Mouse (Mus musculus) limb, embryonic 14.5 days (tissue): ENCODE measurements around the gene Rab4b. TPM values are rescaled to one million over a fixed set of nuclear protein-coding genes. Genes with fewer than 3 reads are reported as not detected.

Experiments used
- ATAC-seq: fragments of 200-750 bp; cut with Nextera tagmentation; 2 replicates; pipeline ENCODE4 v1.8.0; 2017; ENCODE audit warnings: low read depth, moderate number of reproducible peaks, moderate TSS enrichment; ENCODE audit not compliant: low FRiP score
- DNase-seq: peaks from one replicate; pipeline ENCODE4 v3.0.0-alpha.2; 2015; ENCODE audit warnings: low spot score
- H3K27ac ChIP-seq: fragments of 300-500 bp; sonication (generic); replicated peaks from 2 replicates; pipeline ENCODE4 v1.5.1; 2014; ENCODE audit warnings: low read depth, mild to moderate bottlenecking, low read length, moderate library complexity, mixed read lengths
- H3K27me3 ChIP-seq: fragments of 300-500 bp; sonication (generic); 2 replicates; pipeline ENCODE4 v1.6.1; 2014; ENCODE audit warnings: low read length, mixed read lengths; ENCODE audit not compliant: control insufficient read depth, insufficient read depth
- H3K36me3 ChIP-seq: fragments of 300-500 bp; sonication (generic); 2 replicates; pipeline ENCODE4 v1.6.1; 2014; ENCODE audit warnings: mild to moderate bottlenecking, low read length, moderate library complexity, mixed read lengths; ENCODE audit not compliant: control insufficient read depth, insufficient read depth
- H3K4me1 ChIP-seq: fragments of 300-500 bp; sonication (generic); 2 replicates; pipeline ENCODE4 v1.6.1; 2014; ENCODE audit warnings: antibody characterized with exemption, low read length, mixed read lengths; ENCODE audit not compliant: control insufficient read depth, insufficient read depth
- H3K4me2 ChIP-seq: fragments of 300-500 bp; sonication (generic); replicated peaks from 2 replicates; pipeline ENCODE4 v1.6.1; 2014; ENCODE audit warnings: low read depth, mild to moderate bottlenecking, low read length, moderate library complexity; ENCODE audit not compliant: severe bottlenecking
- H3K4me3 ChIP-seq: fragments of 300-500 bp; sonication (generic); replicated peaks from 2 replicates; pipeline ENCODE4 v1.5.1; 2014; ENCODE audit warnings: low read length
- H3K9ac ChIP-seq: fragments of 300-500 bp; sonication (generic); 2 replicates; pipeline ENCODE4 v1.6.1; 2014; ENCODE audit warnings: mild to moderate bottlenecking, low read depth, low read length, moderate library complexity; ENCODE audit not compliant: severe bottlenecking
- H3K9me3 ChIP-seq: fragments of 300-500 bp; sonication (generic); 2 replicates; pipeline ENCODE4 v1.6.1; 2016; ENCODE audit warnings: low read length; ENCODE audit not compliant: control insufficient read depth
- POLR2A ChIP-seq: fragments of 200-500 bp; IDR thresholded peaks from 2 replicates; pipeline ENCODE4 v1.8.0; 2012; ENCODE audit warnings: inconsistent platforms, mild to moderate bottlenecking, moderate library complexity, borderline replicate concordance; ENCODE audit not compliant: insufficient read depth, insufficient read length; ENCODE audit errors: extremely low read depth
- WGBS: fragments of 180-500 bp; shearing (Covaris S2); extraction: QIAGEN DNeasy Blood & Tissue Kit; methylation state at CpG from one replicate; pipeline ENCODE4 v1.1.7; 2014; 5-methylcytosine and 5-hydroxymethylcytosine counted together
- polyA plus RNA-seq, 2 experiments: library from polyadenylated mRNA; depleted of rRNA in 1 of 2; stranded (reverse) in 1 of 2; unstranded in 1 of 2; fragments of >200 nt; fragmentation: Nextera tagmentation in 1 of 2; extraction: Ambion mirVana in 1 of 2; gene quantifications; 2 replicates each; pipeline versions ENCODE4 v1.2.1 to v1.2.3; 2012 to 2014

The Rab4b gene
- polyA plus RNA-seq (2012; rRNA removed) = 78.3 and 93.5 TPM in 2 replicates
- polyA plus RNA-seq (2014; fragmentation: Nextera tagmentation; extraction: Ambion mirVana) = 61.5 and 70.9 TPM in 2 replicates

- WGBS = 0% methylated on average over 52 of the region's 53 CpGs
- TF ChIP-seq POLR2A = no peak
- H3K36me3 ChIP-seq = peaks cover 13% of the 10 kb centered on the region; the same call in 1 of the 2 replicates
- peak within 1 kb of the TSS; percentile 56 for H3K9ac ChIP-seq
- peaks cover 14% of the 10 kb centered on the region for H3K4me1 ChIP-seq
- no peaks in the 10 kb centered on the region for H3K9me3 ChIP-seq
- H3K4me2 ChIP-seq = peak within 1 kb of the TSS; percentile 58
- no peaks in the 10 kb centered on the region for H3K27me3 ChIP-seq
- peak within 1 kb of the TSS; percentile 63 for H3K4me3 ChIP-seq
- H3K27ac ChIP-seq = peak within 1 kb of the TSS; percentile 90
- ATAC-seq (peak; percentile 97), DNase-seq (peak; percentile 99)
Observed at GRCm38 (mm10) chr7:27178324-27179216, at the start of gene Rab4b. Rab4b (minus strand) TSS chr7:27178896.

- peak within 1 kb of the TSS; percentile 64 for H3K4me2 ChIP-seq
- WGBS = under 1% methylated on average over 37 of the region's 49 CpGs
- H3K27ac ChIP-seq = peak within 1 kb of the TSS; percentile 83
- DNase-seq = peak; percentile 94
- peak; percentile 87 for ATAC-seq
- peak within 1 kb of the TSS; percentile 67 for H3K9ac ChIP-seq
- H3K4me1 ChIP-seq = peaks cover 30% of the 10 kb centered on the region
- H3K9me3 ChIP-seq = no peaks in the 10 kb centered on the region
- no peaks in the 10 kb centered on the region for H3K36me3 ChIP-seq
- peak within 1 kb of the TSS; percentile 79 for H3K4me3 ChIP-seq
- TF ChIP-seq POLR2A = peak; percentile 71; the same call in 1 of the 2 replicates
- no peaks in the 10 kb centered on the region for H3K27me3 ChIP-seq
Observed at GRCm38 (mm10) chr7:27228281-27228821, 49.7 kb upstream of the Rab4b start, which contains the start of gene Itpkc. Itpkc (minus strand) TSS chr7:27228661.

DNA sequence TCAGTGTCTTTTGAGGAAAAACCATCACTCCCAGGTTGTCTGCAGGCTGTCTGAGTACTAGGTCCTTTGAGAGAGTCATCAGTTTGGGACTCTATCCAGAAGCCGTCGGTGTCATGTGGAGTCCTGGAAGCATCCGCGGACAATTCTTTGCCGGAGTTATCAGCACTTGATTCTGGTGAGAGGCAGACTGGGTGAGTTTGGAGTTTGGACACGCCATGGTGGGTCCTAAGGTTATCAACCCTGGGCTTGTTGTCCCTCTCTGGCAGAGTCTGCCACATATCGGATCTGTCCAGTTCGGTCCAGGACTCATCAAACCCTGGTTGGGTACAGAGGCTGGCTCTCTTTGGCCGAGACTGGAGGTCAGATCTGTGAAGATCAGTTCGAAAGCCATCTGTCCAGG is 49.0 kb upstream of the Rab4b start:
- peak overlapping the region; percentile 79 for H3K4me3 ChIP-seq
- no peaks in the 10 kb centered on the region for H3K9me3 ChIP-seq
- peak overlapping the region; percentile 67 for H3K9ac ChIP-seq
- peaks cover 29% of the 10 kb centered on the region for H3K4me1 ChIP-seq
- WGBS = 1% methylated on average over 10 of the region's 10 CpGs
- H3K4me2 ChIP-seq = peak overlapping the region; percentile 64
- ATAC-seq = no peak
- H3K27me3 ChIP-seq = no peaks in the 10 kb centered on the region
- TF ChIP-seq POLR2A = no peak
- peak overlapping the region; percentile 83 for H3K27ac ChIP-seq
- H3K36me3 ChIP-seq = peaks cover 2% of the 10 kb centered on the region; the same call in 1 of the 2 replicates
- no peak for DNase-seq

DNA sequence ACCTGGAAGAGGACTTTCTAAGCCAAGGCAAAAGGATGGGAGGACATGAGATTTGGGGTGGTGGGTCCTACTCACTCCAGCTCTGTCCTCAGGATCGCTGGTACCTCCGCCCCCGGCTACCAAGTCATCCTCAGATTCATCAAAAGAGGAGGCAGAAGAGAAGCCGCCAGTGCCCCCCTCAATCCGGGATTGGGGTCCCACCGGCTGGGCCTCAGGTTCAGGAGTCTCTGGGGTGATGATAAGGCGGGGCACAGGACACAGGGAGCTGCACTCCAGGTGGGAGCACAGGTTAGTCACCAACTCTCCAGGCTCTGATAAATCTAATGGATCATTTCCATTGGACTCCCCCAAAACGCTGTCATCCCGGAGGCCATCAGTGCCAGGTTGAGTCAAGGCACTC is 48.6 kb upstream of the Rab4b start:
- Histone ChIP-seq H3K4me3 (peak overlapping the region; percentile 79), H3K4me1 (peaks cover 29% of the 10 kb centered on the region), H3K9me3 (no peaks in the 10 kb centered on the region), H3K36me3 (peaks cover 4% of the 10 kb centered on the region; the same call in 1 of the 2 replicates), H3K9ac (peak overlapping the region; percentile 67), H3K27ac (no peak overlapping the region; the same call in 1 of the 2 replicates), H3K4me2 (peak overlapping the region; percentile 64), H3K27me3 (no peaks in the 10 kb centered on the region)
- WGBS = 37% methylated on average over 9 of the region's 9 CpGs
- no peak for DNase-seq
- ATAC-seq = no peak
- no peak for TF ChIP-seq POLR2A

DNA sequence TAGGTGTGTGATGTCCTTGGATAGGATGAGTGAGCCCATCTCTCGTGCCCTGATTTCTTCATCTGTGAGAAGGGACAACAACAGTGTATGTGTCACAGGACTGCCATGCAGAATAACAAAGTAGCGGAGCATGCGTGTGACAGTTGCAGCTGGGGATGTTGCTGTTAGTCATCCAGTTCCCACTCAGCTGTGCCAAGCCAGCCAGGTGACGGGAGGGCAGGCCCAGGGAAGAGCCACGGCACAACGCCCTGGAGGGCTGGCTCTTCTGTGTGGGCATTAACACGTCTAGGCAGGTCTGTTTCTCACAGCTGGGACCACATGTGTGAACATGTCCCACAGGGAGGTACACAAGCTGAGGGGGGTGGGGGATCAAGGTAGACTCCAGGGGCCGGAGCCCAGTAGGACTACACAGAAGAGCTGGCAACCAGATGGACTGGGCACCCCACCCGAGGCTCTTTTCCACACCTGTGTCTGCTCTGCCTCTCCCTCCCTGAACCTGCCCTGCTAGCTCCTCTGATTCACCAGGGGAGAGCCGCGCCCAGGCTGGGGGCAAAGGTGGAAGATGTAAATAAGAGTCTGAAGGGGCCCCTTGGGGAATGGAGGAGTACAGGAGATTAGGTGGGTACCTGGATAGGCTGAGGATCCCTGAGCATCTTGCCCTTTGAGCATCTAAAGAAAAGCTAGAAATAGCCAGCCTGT is 46.3 kb upstream of the Rab4b start:
- Histone ChIP-seq H3K27ac (no peak overlapping the region), H3K9ac (peak overlapping the region; percentile 67; the same call in 1 of the 2 replicates), H3K27me3 (no peaks in the 10 kb centered on the region), H3K9me3 (no peaks in the 10 kb centered on the region), H3K4me3 (0 out of 2 replicates have a peak overlapping the region, but pooled peaks have one; percentile 79), H3K36me3 (peaks cover 6% of the 10 kb centered on the region; the same call in 1 of the 2 replicates), H3K4me1 (peaks cover 29% of the 10 kb centered on the region), H3K4me2 (peak overlapping the region; percentile 64)
- ATAC-seq (no peak), DNase-seq (no peak)
- WGBS = 61% methylated on average over 11 of the region's 11 CpGs
- no peak for TF ChIP-seq POLR2A
